Mouse (Mus musculus) embryonic facial prominence, embryonic 11.5 days (tissue): ENCODE data around the gene Fgfr2. TPM values are rescaled to one million over a fixed set of nuclear protein-coding genes. Genes with fewer than 3 reads are reported as not detected.
A peak's percentile ranks its signal among the peaks of the same experiment; 100 is the strongest.

Source experiments
- ATAC-seq: fragments of 200-750 bp; cut with Nextera tagmentation; replicated peaks from 2 replicates; pipeline ENCODE4 v1.8.0; 2017; ENCODE audit warnings: low read depth; ENCODE audit not compliant: insufficient number of reproducible peaks, low FRiP score, low TSS enrichment
- DNase-seq: peaks from one replicate; pipeline ENCODE4 v3.0.0-alpha.2; 2015; ENCODE audit warnings: low spot score
- H3K27ac ChIP-seq: fragments of 300-500 bp; sonication (generic); replicated peaks from 2 replicates; pipeline ENCODE4 v1.5.1; 2014; ENCODE audit warnings: mild to moderate bottlenecking, low read depth, low read length, control low read depth
- H3K27me3 ChIP-seq: fragments of 300-500 bp; sonication (generic); 2 replicates; pipeline ENCODE4 v1.6.1; 2014; ENCODE audit warnings: mild to moderate bottlenecking, low read length, moderate library complexity, mixed read lengths; ENCODE audit not compliant: control insufficient read depth, insufficient read depth
- H3K36me3 ChIP-seq: fragments of 300-500 bp; sonication (generic); replicated peaks from 2 replicates; pipeline ENCODE4 v1.6.1; 2014; ENCODE audit warnings: low read depth, mild to moderate bottlenecking, low read length, moderate library complexity, mixed read lengths; ENCODE audit not compliant: control insufficient read depth, insufficient read depth
- H3K4me1 ChIP-seq: fragments of 300-500 bp; sonication (generic); 2 replicates; pipeline ENCODE4 v1.6.1; 2014; ENCODE audit warnings: low read length, mixed read lengths; ENCODE audit not compliant: control insufficient read depth, insufficient read depth
- H3K4me2 ChIP-seq: fragments of 300-500 bp; sonication (generic); 2 replicates; pipeline ENCODE4 v1.6.1; 2014; ENCODE audit warnings: low read depth, mild to moderate bottlenecking, control low read depth, low read length, moderate library complexity
- H3K4me3 ChIP-seq: fragments of 300-500 bp; sonication (generic); 2 replicates; pipeline ENCODE4 v1.5.1; 2014; ENCODE audit warnings: low read depth, low read length, control low read depth
- H3K9ac ChIP-seq: fragments of 300-500 bp; sonication (generic); replicated peaks from 2 replicates; pipeline ENCODE4 v1.6.1; 2014; ENCODE audit warnings: mild to moderate bottlenecking, control low read depth, low read length
- H3K9me3 ChIP-seq: fragments of 300-500 bp; sonication (generic); replicated peaks from 2 replicates; pipeline ENCODE4 v1.6.1; 2016; ENCODE audit warnings: mild to moderate bottlenecking, low read length, inconsistent platforms, mixed read lengths; ENCODE audit not compliant: control insufficient read depth
- WGBS: fragments of 180-500 bp; shearing (Covaris S2); extraction: QIAGEN DNeasy Blood & Tissue Kit; methylation state at CpG from one replicate; pipeline ENCODE4 v1.1.7; 2014; 5-methylcytosine and 5-hydroxymethylcytosine counted together
- polyA plus RNA-seq: library from polyadenylated mRNA; unstranded; fragments of >200 nt; fragmentation: Nextera tagmentation; extraction: Ambion mirVana; gene quantifications from 2 replicates; pipeline ENCODE4 v1.2.1, GENCODE M21; 2014

Fgfr2 gene
- polyA plus RNA-seq, 1 experiment from 2014 or later, result 75.6 TPM

GRCm38 (mm10) chr7:132787496-132788190 lies 335.5 kb downstream of the Fgfr2 start:
- no peaks in the 10 kb centered on the region; the same call in 1 of the 2 replicates for H3K4me1 ChIP-seq
- no peak for DNase-seq
- H3K4me3 ChIP-seq, result no peak overlapping the region
- H3K9me3 ChIP-seq, result no peaks in the 10 kb centered on the region
- 86% methylated on average over 4 of the region's 4 CpGs for WGBS
- no peak for ATAC-seq
- H3K4me2 ChIP-seq, result no peak overlapping the region
- H3K27me3 ChIP-seq, result no peaks in the 10 kb centered on the region
- no peak overlapping the region for H3K27ac ChIP-seq
- H3K36me3 ChIP-seq, result no peaks in the 10 kb centered on the region
- H3K9ac ChIP-seq, result no peak overlapping the region

DNA sequence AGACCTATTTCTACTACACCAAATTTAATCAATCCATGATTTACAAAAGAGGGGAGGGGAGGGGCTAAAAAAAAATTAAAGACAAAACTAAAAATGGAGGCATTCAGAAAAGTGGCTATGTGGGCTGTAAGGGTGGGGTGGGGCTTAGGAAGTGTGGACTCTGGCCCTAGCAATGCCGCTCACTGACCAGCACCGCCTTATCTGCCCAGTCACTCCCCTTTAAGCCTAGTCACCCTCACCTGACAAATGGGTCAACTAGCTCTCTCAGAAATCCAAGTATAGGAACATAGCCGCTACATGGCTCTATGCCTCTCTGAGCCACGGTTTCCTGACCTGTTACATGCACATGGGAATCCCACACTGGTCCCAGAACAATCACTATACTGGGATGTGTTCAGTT lies 336.1 kb downstream of the Fgfr2 start:
- no peak overlapping the region for H3K9ac ChIP-seq
- no peaks in the 10 kb centered on the region; the same call in 1 of the 2 replicates for H3K4me1 ChIP-seq
- ATAC-seq (no peak), DNase-seq (no peak)
- 84% methylated on average over 4 of the region's 4 CpGs for WGBS
- H3K36me3 ChIP-seq, result no peaks in the 10 kb centered on the region
- H3K9me3 ChIP-seq, result no peaks in the 10 kb centered on the region
- H3K27ac ChIP-seq, result no peak overlapping the region
- no peaks in the 10 kb centered on the region for H3K27me3 ChIP-seq
- H3K4me3 ChIP-seq, result no peak overlapping the region
- H3K4me2 ChIP-seq, result no peak overlapping the region

- 56% methylated on average over 4 of the region's 4 CpGs for WGBS
- no peak for ATAC-seq
- DNase-seq, result no peak
- no peak overlapping the region for H3K4me2 ChIP-seq
- H3K4me1 ChIP-seq, result no peaks in the 10 kb centered on the region; the same call in 1 of the 2 replicates
- no peaks in the 10 kb centered on the region for H3K27me3 ChIP-seq
- H3K9ac ChIP-seq, result no peak overlapping the region
- no peak overlapping the region for H3K27ac ChIP-seq
- H3K4me3 ChIP-seq, result no peak overlapping the region
- no peaks in the 10 kb centered on the region for H3K36me3 ChIP-seq
- H3K9me3 ChIP-seq, result no peaks in the 10 kb centered on the region
Observed at GRCm38 (mm10) chr7:132786522-132786921, 336.6 kb downstream of the Fgfr2 start.

GRCm38 (mm10) chr7:132786011-132786410 lies 337.1 kb downstream of the Fgfr2 start:
- Histone ChIP-seq H3K36me3 (no peaks in the 10 kb centered on the region), H3K27me3 (no peaks in the 10 kb centered on the region), H3K9me3 (no peaks in the 10 kb centered on the region), H3K9ac (no peak overlapping the region), H3K4me1 (no peaks in the 10 kb centered on the region; the same call in 1 of the 2 replicates), H3K27ac (no peak overlapping the region), H3K4me2 (no peak overlapping the region), H3K4me3 (no peak overlapping the region)
- 71% methylated on average over 7 of the region's 7 CpGs for WGBS
- DNase-seq (no peak), ATAC-seq (no peak)

DNA sequence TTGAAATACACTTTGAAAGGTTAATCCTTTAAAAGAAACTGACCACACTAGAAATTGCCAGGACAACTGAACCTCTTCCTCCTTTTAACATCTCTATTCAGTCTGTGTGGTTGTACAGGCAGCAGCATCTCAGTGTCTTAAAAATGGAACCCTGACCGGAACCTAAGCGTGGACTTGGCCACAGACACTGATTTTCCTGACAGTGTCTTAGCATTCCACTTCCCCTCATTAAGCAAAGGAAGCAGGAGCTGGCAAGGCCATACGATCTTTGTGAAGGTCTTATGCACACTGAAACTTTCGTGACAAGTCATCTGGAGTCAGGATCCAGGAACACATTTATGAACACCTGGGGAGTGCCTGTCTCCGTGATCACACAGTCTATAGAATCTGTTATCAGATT lies 339.0 kb downstream of the Fgfr2 start:
- WGBS, result 80% methylated on average over 5 of the region's 5 CpGs
- H3K4me3 ChIP-seq, result no peak overlapping the region
- H3K4me2 ChIP-seq, result no peak overlapping the region
- no peaks in the 10 kb centered on the region for H3K27me3 ChIP-seq
- no peak for ATAC-seq
- no peak overlapping the region for H3K27ac ChIP-seq
- no peaks in the 10 kb centered on the region for H3K9me3 ChIP-seq
- DNase-seq, result no peak
- H3K36me3 ChIP-seq, result no peaks in the 10 kb centered on the region
- H3K4me1 ChIP-seq, result no peaks in the 10 kb centered on the region; the same call in none of the 2 replicates
- no peak overlapping the region for H3K9ac ChIP-seq

DNA sequence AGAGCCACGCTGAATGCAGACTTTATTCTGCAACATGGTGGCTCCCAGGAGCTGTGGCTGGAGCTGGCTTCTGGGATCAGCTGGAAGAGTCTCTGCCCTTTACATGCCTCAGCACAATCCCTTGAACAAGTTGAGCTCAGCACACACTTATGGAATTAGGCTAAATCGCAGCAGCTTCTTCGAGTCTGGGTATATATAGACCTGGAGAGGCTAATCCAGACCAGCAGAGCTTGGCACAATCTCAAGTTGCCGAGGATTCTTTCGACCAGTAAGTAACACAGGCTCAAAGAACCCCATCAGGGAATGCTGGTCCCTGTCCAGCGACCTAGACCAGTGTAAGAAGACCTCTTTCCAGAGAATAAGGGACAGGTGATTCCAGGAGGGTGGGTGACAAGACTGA lies 341.3 kb downstream of the Fgfr2 start:
- no peak overlapping the region for H3K27ac ChIP-seq
- no peaks in the 10 kb centered on the region; the same call in none of the 2 replicates for H3K4me1 ChIP-seq
- H3K9me3 ChIP-seq, result no peaks in the 10 kb centered on the region
- no peak overlapping the region for H3K9ac ChIP-seq
- no peak overlapping the region for H3K4me3 ChIP-seq
- no peaks in the 10 kb centered on the region for H3K36me3 ChIP-seq
- H3K27me3 ChIP-seq, result no peaks in the 10 kb centered on the region
- no peak for ATAC-seq
- no peak for DNase-seq
- WGBS, result 59% methylated on average over 6 of the region's 6 CpGs
- H3K4me2 ChIP-seq, result no peak overlapping the region

DNA sequence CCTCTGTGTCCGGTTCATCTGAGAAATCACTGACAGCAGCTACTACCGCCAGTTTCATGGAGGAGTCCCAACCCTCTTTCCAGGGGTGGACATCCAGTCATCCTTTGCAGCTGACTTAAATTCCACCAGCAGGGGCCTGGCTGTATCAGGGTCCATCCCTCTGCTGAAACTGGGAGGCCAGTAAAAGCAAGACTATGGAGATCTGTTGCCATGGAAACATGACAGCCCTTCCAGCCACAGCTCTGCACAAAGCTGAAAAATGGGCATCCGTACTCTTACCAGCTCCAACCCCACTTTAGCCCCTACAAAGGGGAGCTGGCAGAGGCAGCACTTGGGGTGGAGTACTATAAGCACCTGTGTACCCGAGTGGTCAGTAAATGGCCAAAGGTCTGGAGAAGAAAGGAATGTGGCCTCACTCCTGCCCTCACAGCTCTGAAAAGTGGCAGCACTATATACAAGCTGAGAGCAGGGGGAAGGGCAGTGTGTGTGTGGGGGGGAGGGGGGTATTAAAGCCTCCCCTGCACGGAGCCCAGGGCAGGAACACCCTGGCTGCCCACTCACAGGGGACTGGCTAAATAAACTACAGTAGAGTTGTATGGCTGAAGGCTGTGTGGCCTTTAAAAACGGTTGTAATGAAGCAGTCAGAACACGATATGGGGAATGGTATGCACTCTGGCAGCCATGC lies 341.9 kb downstream of the Fgfr2 start:
- DNase-seq, result peak; percentile 45
- 26% methylated on average over 7 of the region's 7 CpGs for WGBS
- H3K27me3 ChIP-seq, result no peaks in the 10 kb centered on the region
- ATAC-seq, result peak; percentile 74; the same call in 1 of the 2 replicates
- H3K4me3 ChIP-seq, result no peak overlapping the region
- no peak overlapping the region for H3K9ac ChIP-seq
- H3K27ac ChIP-seq, result no peak overlapping the region
- H3K36me3 ChIP-seq, result no peaks in the 10 kb centered on the region
- no peak overlapping the region for H3K4me2 ChIP-seq
- no peaks in the 10 kb centered on the region; the same call in none of the 2 replicates for H3K4me1 ChIP-seq
- H3K9me3 ChIP-seq, result no peaks in the 10 kb centered on the region

- Histone ChIP-seq H3K4me1 (no peaks in the 10 kb centered on the region; the same call in none of the 2 replicates), H3K4me3 (no peak overlapping the region), H3K4me2 (no peak overlapping the region), H3K36me3 (no peaks in the 10 kb centered on the region), H3K27ac (no peak overlapping the region), H3K9ac (no peak overlapping the region), H3K27me3 (no peaks in the 10 kb centered on the region), H3K9me3 (no peaks in the 10 kb centered on the region)
- DNase-seq, result no peak
- 43% methylated on average over 4 of the region's 4 CpGs for WGBS
- ATAC-seq, result no peak
Observed at GRCm38 (mm10) chr7:132780611-132781010, 342.5 kb downstream of the Fgfr2 start.
